Mouse (Mus musculus): ENCODE measurements around the gene Trim47. TPM values are rescaled to one million over a fixed set of nuclear protein-coding genes. Genes with fewer than 3 reads are reported as not detected.

Trim47 gene
- polyA plus RNA-seq, 1 experiment from 2014 or later = 66.1 TPM

GRCm38 (mm10) chr11:116076836-116077235 lies 50.2 kb downstream of the Trim47 start:
- Histone ChIP-seq H3K9ac (ENCODE audit: low read length) (no peak overlapping the region), H3K36me3 (ENCODE audit: control insufficient read depth, insufficient read depth, low read length) (peaks cover 33% of the 10 kb centered on the region), H3K4me3 (ENCODE audit: control insufficient read depth in 1 of 2, insufficient read depth in 1 of 2, low read depth in 1 of 2, low read length in 2 of 2) (no peak overlapping the region), H3K9me3 (ENCODE audit: control insufficient read depth, low read length) (no peaks in the 10 kb centered on the region), H3K27me3 (ENCODE audit: control insufficient read depth, insufficient read depth, low read length) (no peaks in the 10 kb centered on the region), H3K4me2 (ENCODE audit: low read length) (0 out of 2 replicates have a peak overlapping the region, but pooled peaks have one; percentile 24), H3K4me1 (ENCODE audit: control insufficient read depth in 2 of 2, insufficient read depth in 2 of 2, low read length in 2 of 2) (peaks cover 18 to 37% of the 10 kb centered on the region in 2 experiments), H3K27ac (replicated peaks in 1 of 2; ENCODE audit: control insufficient read depth in 1 of 2, insufficient read depth in 1 of 2, low read depth in 2 of 2, low read length in 2 of 2) (no peak overlapping the region)
- 59% methylated on average over 7 of the region's 7 CpGs for WGBS
- no peak for ATAC-seq (ENCODE audit: insufficient number of reproducible peaks, insufficient read depth, low FRiP score, low read depth)

GRCm38 (mm10) chr11:116076266-116076540 lies 50.8 kb downstream of the Trim47 start:
- no peaks in the 10 kb centered on the region for H3K27me3 ChIP-seq (ENCODE audit: control insufficient read depth, insufficient read depth, low read length)
- no peak overlapping the region for H3K4me2 ChIP-seq (ENCODE audit: low read length)
- H3K36me3 ChIP-seq (ENCODE audit: control insufficient read depth, insufficient read depth, low read length) = peaks cover 27% of the 10 kb centered on the region
- no peaks in the 10 kb centered on the region for H3K9me3 ChIP-seq (ENCODE audit: control insufficient read depth, low read length)
- WGBS = 64% methylated on average over 7 of the region's 7 CpGs
- ATAC-seq (ENCODE audit: insufficient number of reproducible peaks, insufficient read depth, low FRiP score, low read depth) = no peak
- no peak overlapping the region for H3K4me3 ChIP-seq (ENCODE audit: control insufficient read depth in 1 of 2, insufficient read depth in 1 of 2, low read depth in 1 of 2, low read length in 2 of 2)
- peaks cover 18 to 37% of the 10 kb centered on the region in 2 experiments for H3K4me1 ChIP-seq (ENCODE audit: control insufficient read depth in 2 of 2, insufficient read depth in 2 of 2, low read length in 2 of 2)
- H3K9ac ChIP-seq (ENCODE audit: low read length) = no peak overlapping the region
- H3K27ac ChIP-seq (replicated peaks in 1 of 2; ENCODE audit: control insufficient read depth in 1 of 2, insufficient read depth in 1 of 2, low read depth in 2 of 2, low read length in 2 of 2) = no peak overlapping the region

DNA sequence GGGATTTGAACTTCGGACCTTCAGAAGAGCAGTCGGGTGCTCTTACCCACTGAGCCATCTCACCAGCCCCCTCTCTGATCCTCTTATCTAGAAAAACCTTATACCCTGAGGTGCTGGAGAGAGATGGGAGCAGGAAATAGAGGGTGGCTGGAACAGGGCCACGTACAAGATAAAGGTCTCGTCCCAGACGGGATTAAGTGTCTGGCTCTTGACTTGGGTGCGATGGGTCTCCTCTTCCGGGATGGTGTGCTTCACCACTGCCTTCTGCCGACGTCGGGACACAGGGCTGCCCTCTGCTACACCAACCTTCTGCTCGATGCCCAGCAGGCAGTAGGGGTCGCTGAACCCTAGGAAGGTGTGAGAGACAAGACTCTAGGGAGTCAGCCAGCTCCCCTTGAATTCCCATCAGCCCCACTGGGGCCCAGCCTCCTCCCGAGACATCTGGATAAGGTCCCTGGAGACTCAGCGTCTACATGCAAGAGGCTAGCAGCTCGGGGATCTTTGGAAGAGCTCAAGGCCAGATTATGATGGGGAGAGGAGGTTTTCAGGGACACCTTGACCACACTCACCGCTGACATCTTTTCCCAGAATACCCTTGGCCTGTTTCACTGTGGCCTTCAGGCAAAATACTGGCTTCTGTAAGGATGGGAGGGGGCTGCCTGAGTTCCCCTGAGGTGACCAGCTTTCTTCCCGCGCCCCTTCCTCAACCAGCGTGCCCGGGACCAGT lies 51.3 kb downstream of the Trim47 start:
- peaks cover 18 to 37% of the 10 kb centered on the region in 2 experiments for H3K4me1 ChIP-seq (ENCODE audit: control insufficient read depth in 2 of 2, insufficient read depth in 2 of 2, low read length in 2 of 2)
- no peaks in the 10 kb centered on the region for H3K27me3 ChIP-seq (ENCODE audit: control insufficient read depth, insufficient read depth, low read length)
- no peaks in the 10 kb centered on the region for H3K9me3 ChIP-seq (ENCODE audit: control insufficient read depth, low read length)
- no peak overlapping the region for H3K9ac ChIP-seq (ENCODE audit: low read length)
- H3K4me2 ChIP-seq (ENCODE audit: low read length) = no peak overlapping the region
- WGBS = 38% methylated on average over 20 of the region's 20 CpGs
- H3K27ac ChIP-seq (replicated peaks in 1 of 2; ENCODE audit: control insufficient read depth in 1 of 2, insufficient read depth in 1 of 2, low read depth in 2 of 2, low read length in 2 of 2) = no peak overlapping the region
- peaks cover 22% of the 10 kb centered on the region for H3K36me3 ChIP-seq (ENCODE audit: control insufficient read depth, insufficient read depth, low read length)
- ATAC-seq (ENCODE audit: insufficient number of reproducible peaks, insufficient read depth, low FRiP score, low read depth) = no peak
- no peak overlapping the region for H3K4me3 ChIP-seq (ENCODE audit: control insufficient read depth in 1 of 2, insufficient read depth in 1 of 2, low read depth in 1 of 2, low read length in 2 of 2)

- Histone ChIP-seq H3K4me1 (ENCODE audit: control insufficient read depth in 2 of 2, insufficient read depth in 2 of 2, low read length in 2 of 2) (peaks cover 18 to 37% of the 10 kb centered on the region in 2 experiments), H3K27ac (replicated peaks in 1 of 2; ENCODE audit: control insufficient read depth in 1 of 2, insufficient read depth in 1 of 2, low read depth in 2 of 2, low read length in 2 of 2) (no peak overlapping the region), H3K9ac (ENCODE audit: low read length) (no peak overlapping the region), H3K9me3 (ENCODE audit: control insufficient read depth, low read length) (no peaks in the 10 kb centered on the region), H3K27me3 (ENCODE audit: control insufficient read depth, insufficient read depth, low read length) (no peaks in the 10 kb centered on the region), H3K36me3 (ENCODE audit: control insufficient read depth, insufficient read depth, low read length) (peaks cover 10% of the 10 kb centered on the region), H3K4me3 (ENCODE audit: control insufficient read depth in 1 of 2, insufficient read depth in 1 of 2, low read depth in 1 of 2, low read length in 2 of 2) (no peak overlapping the region), H3K4me2 (ENCODE audit: low read length) (no peak overlapping the region)
- ATAC-seq (ENCODE audit: insufficient number of reproducible peaks, insufficient read depth, low FRiP score, low read depth) = peak; percentile 18; the same call in 1 of the 2 replicates
- WGBS = 54% methylated on average over 7 of the region's 7 CpGs
These were observed 52.5 kb downstream of the Trim47 start for GRCm38 (mm10) chr11:116074436-116074991.

- H3K27me3 ChIP-seq (ENCODE audit: control insufficient read depth, insufficient read depth, low read length) = no peaks in the 10 kb centered on the region
- 49% methylated on average over 3 of the region's 3 CpGs for WGBS
- no peak overlapping the region for H3K4me2 ChIP-seq (ENCODE audit: low read length)
- no peaks in the 10 kb centered on the region for H3K36me3 ChIP-seq (ENCODE audit: control insufficient read depth, insufficient read depth, low read length)
- no peak overlapping the region for H3K27ac ChIP-seq (replicated peaks in 1 of 2; ENCODE audit: control insufficient read depth in 1 of 2, insufficient read depth in 1 of 2, low read depth in 2 of 2, low read length in 2 of 2)
- peaks cover 9 to 21% of the 10 kb centered on the region in 2 experiments for H3K4me1 ChIP-seq (ENCODE audit: control insufficient read depth in 2 of 2, insufficient read depth in 2 of 2, low read length in 2 of 2)
- H3K9me3 ChIP-seq (ENCODE audit: control insufficient read depth, low read length) = no peaks in the 10 kb centered on the region
- ATAC-seq (ENCODE audit: insufficient number of reproducible peaks, insufficient read depth, low FRiP score, low read depth) = no peak
- no peak overlapping the region for H3K4me3 ChIP-seq (ENCODE audit: control insufficient read depth in 1 of 2, insufficient read depth in 1 of 2, low read depth in 1 of 2, low read length in 2 of 2)
- no peak overlapping the region for H3K9ac ChIP-seq (ENCODE audit: low read length)
These were observed 54.4 kb downstream of the Trim47 start for GRCm38 (mm10) chr11:116072608-116073007.

DNA sequence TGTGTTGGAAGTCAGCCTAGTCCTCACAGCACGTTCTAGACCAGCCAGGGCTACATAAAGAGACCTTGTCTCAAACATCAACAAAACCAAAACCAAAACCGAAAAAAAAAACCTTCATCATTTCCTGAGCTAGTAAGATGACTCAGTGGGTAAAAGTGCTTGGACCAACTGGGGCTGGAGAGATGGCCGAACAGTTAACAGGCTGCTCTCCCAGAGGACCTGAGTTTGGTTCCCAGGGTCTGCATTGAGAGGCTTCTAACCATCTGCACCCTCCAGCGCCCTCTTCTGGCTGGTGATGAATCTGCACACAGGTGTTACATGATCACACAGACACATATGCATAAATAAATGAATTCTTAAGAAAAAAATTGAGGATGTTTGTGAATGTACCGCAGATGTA lies 55.5 kb downstream of the Trim47 start:
- ATAC-seq (ENCODE audit: insufficient number of reproducible peaks, insufficient read depth, low FRiP score, low read depth) = no peak

GRCm38 (mm10) chr11:116065345-116065744 lies 61.7 kb downstream of the Trim47 start:
- H3K4me1 ChIP-seq (ENCODE audit: control insufficient read depth in 2 of 2, insufficient read depth in 2 of 2, low read length in 2 of 2) = no peaks in the 10 kb centered on the region; a peak in 1 of 4 replicates
- 85% methylated on average over 12 of the region's 12 CpGs for WGBS
- no peak overlapping the region for H3K4me3 ChIP-seq (ENCODE audit: control insufficient read depth in 1 of 2, insufficient read depth in 1 of 2, low read depth in 1 of 2, low read length in 2 of 2)
- peaks cover 23% of the 10 kb centered on the region for H3K36me3 ChIP-seq (ENCODE audit: control insufficient read depth, insufficient read depth, low read length)
- H3K27me3 ChIP-seq (ENCODE audit: control insufficient read depth, insufficient read depth, low read length) = no peaks in the 10 kb centered on the region
- no peak overlapping the region for H3K27ac ChIP-seq (replicated peaks in 1 of 2; ENCODE audit: control insufficient read depth in 1 of 2, insufficient read depth in 1 of 2, low read depth in 2 of 2, low read length in 2 of 2)
- ATAC-seq (ENCODE audit: insufficient number of reproducible peaks, insufficient read depth, low FRiP score, low read depth) = no peak
- no peak overlapping the region for H3K4me2 ChIP-seq (ENCODE audit: low read length)
- H3K9me3 ChIP-seq (ENCODE audit: control insufficient read depth, low read length) = no peaks in the 10 kb centered on the region
- H3K9ac ChIP-seq (ENCODE audit: low read length) = no peak overlapping the region

More for the DNA sequence above, 55.5 kb downstream of the Trim47 start:
- Histone ChIP-seq H3K9ac (ENCODE audit: low read length) (no peak overlapping the region), H3K4me3 (ENCODE audit: control insufficient read depth in 1 of 2, insufficient read depth in 1 of 2, low read depth in 1 of 2, low read length in 2 of 2) (no peak overlapping the region), H3K27ac (replicated peaks in 1 of 2; ENCODE audit: control insufficient read depth in 1 of 2, insufficient read depth in 1 of 2, low read depth in 2 of 2, low read length in 2 of 2) (no peak overlapping the region), H3K36me3 (ENCODE audit: control insufficient read depth, insufficient read depth, low read length) (no peaks in the 10 kb centered on the region), H3K4me2 (ENCODE audit: low read length) (no peak overlapping the region), H3K4me1 (ENCODE audit: control insufficient read depth in 2 of 2, insufficient read depth in 2 of 2, low read length in 2 of 2) (peaks cover 3 to 12% of the 10 kb centered on the region in 2 experiments; a peak in 3 of 4 replicates), H3K27me3 (ENCODE audit: control insufficient read depth, insufficient read depth, low read length) (no peaks in the 10 kb centered on the region), H3K9me3 (ENCODE audit: control insufficient read depth, low read length) (no peaks in the 10 kb centered on the region)
- 58% methylated on average over 5 of the region's 5 CpGs for WGBS
